Mouse (Mus musculus) mesoderm, embryonic 11.5 days (tissue): ENCODE data around the gene Cops6.

Source experiments
- DNase-seq: peaks from one replicate; pipeline ENCODE4 v3.0.0-alpha.2; 2012; ENCODE audit warnings: low read depth, low spot score

Gene Cops6

DNA sequence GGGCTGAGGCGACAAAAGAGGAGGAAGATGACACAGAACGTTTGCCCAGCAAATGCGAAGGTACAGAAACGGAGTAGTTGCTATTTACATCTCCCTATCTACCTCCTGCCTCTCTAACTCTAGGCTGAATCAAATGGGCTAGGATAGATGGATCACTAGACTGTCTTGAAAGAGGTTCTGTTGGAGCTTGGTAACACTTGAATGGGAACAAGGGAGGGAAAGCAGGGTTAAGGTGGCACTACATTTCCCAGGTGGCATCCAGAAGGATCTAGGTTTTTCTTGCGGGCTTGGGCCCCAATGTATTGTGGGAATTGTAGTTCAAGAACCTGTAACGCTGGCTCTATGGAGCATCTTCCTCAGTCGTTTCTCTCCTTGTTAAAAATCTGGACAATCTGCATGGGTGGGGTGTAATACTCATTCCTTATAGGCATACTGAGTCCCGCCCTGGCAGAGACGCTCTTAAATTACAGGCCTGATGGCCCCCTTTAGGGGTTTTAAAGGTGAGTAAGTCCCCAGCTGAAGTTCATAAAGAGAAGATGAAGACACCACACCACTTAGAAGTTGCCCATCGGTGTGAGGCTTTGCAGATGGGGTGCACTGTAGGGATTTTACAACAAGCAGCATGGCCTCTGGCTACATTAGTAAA lies 26.9 kb downstream of the Cops6 start:
- DNase-seq: peak; percentile 77

DNA sequence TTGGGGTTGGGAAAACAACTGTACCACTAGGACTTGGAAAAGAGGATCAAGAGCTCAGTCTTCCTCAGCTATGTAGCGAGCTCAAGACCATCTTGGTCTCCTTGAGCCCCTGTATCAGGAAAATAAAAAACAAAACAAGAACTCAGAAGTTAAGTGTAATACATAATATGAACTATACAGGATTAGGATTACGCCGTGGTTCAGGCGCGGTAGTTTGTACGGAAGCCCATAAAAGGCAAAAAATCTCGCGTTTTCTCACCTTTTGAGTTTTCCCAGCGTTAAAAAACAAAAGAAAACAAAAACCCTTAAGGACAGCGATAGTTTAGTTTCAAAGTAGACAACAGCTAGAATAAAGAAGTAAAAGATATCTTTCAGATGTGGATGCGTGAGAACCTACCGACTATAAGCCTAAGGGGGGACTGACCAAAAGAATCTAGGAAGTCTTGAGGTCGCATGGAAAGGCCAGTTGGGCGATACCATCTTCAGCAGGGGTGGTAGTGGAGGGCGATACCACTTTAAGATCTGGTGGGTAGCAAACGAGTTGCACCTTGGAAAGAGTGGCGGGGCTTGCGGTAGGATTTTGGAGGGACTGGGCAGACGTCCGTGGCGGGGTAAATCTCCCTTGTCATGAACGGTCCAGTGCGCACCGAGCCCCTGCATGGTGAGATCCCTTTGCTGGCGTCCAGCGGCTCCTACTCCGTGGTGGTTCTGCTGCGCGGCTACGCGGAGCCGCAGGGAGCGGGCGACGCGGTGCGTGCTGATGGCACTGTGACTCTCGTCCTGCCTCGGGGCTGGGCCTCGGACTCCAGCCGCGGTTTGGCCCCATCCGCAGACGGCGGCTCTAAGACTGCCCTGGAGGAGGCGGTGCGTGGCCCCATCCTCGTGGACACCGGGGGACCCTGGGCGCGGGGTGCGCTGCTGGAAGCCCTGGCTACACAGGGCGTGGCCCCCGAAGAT lies 33.2 kb downstream of the Cops6 start, which contains the start of gene Mblac1:
Mblac1 (plus strand) TSS at position 544 of the 957 bp plus-strand sequence.
- DNase-seq: peak; percentile 95

DNA sequence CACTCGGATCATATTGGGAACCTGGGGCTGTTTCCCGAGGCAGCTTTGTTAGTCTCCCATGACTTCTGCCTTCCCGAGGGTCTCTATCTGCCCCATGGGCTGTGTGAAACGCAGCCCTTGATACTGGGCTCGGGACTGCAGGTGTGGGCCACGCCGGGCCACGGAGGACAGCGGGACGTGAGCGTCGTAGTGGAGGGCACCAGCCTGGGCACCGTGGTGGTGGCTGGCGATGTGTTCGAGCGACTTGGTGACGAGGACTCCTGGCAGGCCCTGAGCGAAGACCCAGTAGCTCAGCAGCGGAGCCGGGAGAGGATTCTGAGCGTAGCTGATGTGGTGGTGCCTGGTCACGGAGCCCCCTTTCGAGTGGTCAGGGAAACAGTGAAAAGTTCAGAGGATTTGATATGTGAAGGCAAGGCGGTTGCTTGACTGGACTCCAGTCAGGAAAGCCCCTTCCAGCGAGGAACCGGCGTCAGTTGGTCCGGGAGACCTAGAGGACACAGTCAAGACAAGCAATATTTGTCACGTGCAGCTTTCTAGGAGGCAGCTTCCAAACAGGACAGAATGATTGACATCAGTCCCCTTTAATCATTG lies 34.0 kb downstream of the Cops6 start:
- DNase-seq: peak; percentile 39

DNA sequence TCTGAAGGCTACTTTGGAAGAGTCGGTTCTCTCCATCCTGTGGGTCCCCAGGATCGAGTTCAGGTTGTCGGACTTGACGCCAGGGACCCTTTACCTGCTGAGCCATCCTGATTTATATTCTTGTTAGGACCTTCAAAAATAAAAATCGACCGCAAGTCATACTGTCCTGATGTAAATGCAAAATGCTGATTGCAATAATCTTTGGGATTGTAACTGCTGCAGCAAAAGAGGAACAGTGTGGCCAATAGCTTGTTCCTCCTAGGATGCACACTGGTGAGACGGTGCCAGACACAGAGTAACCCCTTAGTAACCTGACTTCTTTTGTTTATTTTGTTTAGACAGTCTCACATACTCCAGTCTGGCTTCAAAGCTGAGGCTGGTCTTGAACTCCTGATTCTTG lies 34.6 kb downstream of the Cops6 start:
- no peak for DNase-seq

DNA sequence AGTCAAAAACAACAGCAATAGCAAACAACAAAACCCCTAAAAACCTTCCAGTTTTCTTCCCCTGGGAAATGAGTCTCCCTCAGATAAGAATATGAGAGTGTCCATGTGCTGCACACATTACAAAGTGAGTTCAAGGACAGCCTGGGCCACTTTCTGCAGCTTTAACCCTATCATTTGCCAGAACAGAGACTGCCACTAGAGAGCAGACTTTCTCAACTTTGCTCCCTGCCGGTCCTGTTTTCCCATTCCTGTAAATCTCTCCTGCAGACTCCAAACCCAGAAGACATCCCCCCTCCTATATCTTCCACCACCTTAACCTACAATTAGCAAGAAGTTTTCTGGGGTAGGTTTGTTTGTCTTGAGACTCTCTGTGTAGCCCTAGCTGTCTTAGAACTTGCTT lies 38.7 kb downstream of the Cops6 start:
- no peak for DNase-seq

DNA sequence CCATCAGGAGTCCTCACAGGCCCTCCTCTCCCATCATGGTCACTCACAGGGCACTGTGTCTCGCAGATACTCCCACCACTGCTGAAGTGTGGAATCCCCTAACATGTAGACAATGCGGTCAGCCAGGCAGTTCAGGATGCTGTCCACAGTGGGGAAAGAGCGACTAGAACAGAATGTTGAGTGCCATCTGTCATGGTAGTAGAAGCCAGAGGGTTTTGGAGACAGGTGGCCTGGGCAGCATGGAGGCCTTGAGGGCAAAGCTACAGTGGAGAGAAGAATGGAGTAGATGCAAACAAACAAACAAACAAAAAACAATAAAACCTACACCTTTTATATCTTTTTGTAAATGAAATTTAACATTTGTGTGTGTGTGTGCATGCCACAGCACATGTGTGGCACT lies 41.2 kb downstream of the Cops6 start:
- no peak for DNase-seq

DNA sequence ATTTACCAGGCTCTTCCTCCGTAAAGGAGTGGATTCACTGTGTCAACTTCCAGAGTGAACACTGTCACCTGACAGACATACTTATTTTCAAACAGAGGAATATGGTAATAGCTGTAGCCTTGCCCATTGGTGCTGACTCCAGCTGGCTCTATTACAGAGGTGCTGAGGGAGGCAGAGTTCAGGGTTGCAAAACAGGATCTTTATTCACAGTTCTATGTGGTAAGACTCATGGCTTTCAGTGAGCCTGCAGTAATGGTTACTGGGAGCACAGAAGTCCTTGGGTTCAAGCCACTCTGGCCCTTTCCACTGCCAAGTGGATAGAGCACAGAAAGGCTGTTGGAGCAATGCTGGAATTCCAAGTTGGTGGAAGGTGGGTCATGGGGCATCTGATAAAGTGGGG lies 46.4 kb downstream of the Cops6 start:
- DNase-seq: no peak

DNA sequence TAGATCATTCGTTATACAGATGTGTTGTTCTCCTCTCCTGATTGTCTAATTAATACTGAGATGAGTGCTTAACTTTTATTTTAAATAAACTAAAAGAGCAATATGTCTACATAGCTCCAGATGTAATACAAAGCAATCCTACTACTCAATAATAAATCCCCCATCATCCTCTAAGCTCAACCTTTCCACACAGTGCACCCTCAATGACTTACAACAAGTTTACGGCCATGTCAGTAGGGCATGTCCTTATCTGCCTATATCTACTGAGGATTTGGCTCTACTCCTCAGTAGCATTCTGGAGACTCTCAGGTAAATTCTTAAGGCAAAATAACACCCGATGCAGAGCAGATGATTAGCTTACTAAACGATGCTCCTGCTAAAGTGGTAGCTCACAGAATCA lies 47.0 kb downstream of the Cops6 start:
- DNase-seq: no peak
